Mouse (Mus musculus) c-Kit-negative CD71-positive TER-119-positive erythroid progenitor cells, embryonic 14.5 days (primary cell): Measurements from ENCODE around the gene Slc13a3.

Experiments used
- DNase-seq: peaks from one replicate; pipeline ENCODE4 v3.0.0-alpha.2; 2013; ENCODE audit warnings: low read depth, low spot score

Gene Slc13a3

GRCm38 (mm10) chr2:165364334-165365091 is 108.5 kb downstream of the Slc13a3 start:
- DNase-seq = no peak

GRCm38 (mm10) chr2:165363282-165363681 is 109.7 kb downstream of the Slc13a3 start:
- DNase-seq = no peak

- DNase-seq = no peak
Measured at GRCm38 (mm10) chr2:165360861-165361260, 112.2 kb downstream of the Slc13a3 start.
